8 mouse cellular contexts compared by ENCODE assay signal in the genomic region with DNA sequence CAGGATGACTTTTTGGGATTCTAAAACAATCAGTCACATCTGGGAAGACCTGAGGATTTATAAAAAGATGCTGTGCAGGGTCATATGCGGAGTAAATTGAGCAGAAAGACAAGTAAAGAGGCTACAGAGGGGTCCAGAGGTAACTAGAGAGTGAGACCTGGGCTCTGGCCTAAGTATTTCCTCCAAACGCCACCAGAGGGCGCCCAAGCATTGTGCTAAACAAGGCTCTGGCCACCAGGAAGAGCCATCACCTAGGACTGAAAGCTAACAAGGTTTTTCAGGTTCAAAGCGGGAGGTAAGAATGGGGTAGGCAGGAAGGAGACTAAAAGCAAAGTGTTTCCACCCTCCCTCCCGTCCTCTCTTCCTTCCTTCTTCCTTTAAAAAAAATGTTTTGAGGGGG. TPM values are rescaled to one million over a fixed set of nuclear protein-coding genes. Genes with fewer than 3 reads are reported as not detected.
A peak's percentile ranks its signal among the peaks of the same experiment; 100 is the strongest.
DNase-seq lines count a peak whose midpoint lies in the region.

No protein-coding gene starts in this region.

- peak; percentile 19 for DNase-seq in MEL-GATA-1-ER (ENCODE audit: extremely low read depth, low read depth)
- DNase-seq in c-Kit-positive CD71-negative TER-119-negative erythroid progenitor cells, embryonic 14.5 days (ENCODE audit: low read depth), result peak; percentile 73
- DNase-seq in forebrain, embryonic 10.5 days (ENCODE audit: extremely low spot score, low spot score), result peak; percentile 82
- DNase-seq in heart, postnatal 36 days, result peak; percentile 79 to 86
- DNase-seq in kidney, postnatal 4 days, result peak; percentile 90
- DNase-seq in lung, postnatal 25 days (ENCODE audit: low spot score), result peak; percentile 78
- peak; percentile 81 for DNase-seq in retina, postnatal 1 day
- peak; percentile 59 to 66 for DNase-seq in urinary bladder, adult 18-20 months (ENCODE audit: low spot score in 2 of 2)

- H3K36me3 ChIP-seq in forebrain, embryonic 10.5 days (replicated peaks), result no peaks in the 10 kb centered on the region

- no peak overlapping the region for H3K27ac ChIP-seq in forebrain, embryonic 10.5 days

- H3K27me3 ChIP-seq in forebrain, embryonic 10.5 days (ENCODE audit: poor library complexity, severe bottlenecking), result no peaks in the 10 kb centered on the region

- intact Hi-C loops in heart, postnatal 36 days (cut with DNase I), result loop anchor here (1.0 kb wide), 3 partner anchors 43 to 97 kb away; no protein-coding TSS in a partner anchor

- no peaks in the 10 kb centered on the region for H3K9me3 ChIP-seq in forebrain, embryonic 10.5 days

- WGBS in forebrain, embryonic 10.5 days, result 4% methylated on average over 5 of the region's 5 CpGs

- peaks cover 10% of the 10 kb centered on the region; the same call in 1 of the 2 replicates for H3K4me1 ChIP-seq in forebrain, embryonic 10.5 days

- no peak overlapping the region for H3K4me3 ChIP-seq in forebrain, embryonic 10.5 days

RNA-seq across cellular contexts. Expression of a gene that starts 42.1 kb away (rescaled TPM):
- polyA plus RNA-seq in forebrain, embryonic 10.5 days (2016; fragmentation: Nextera tagmentation; extraction: Ambion mirVana), result 3.2 and 3.5 TPM in 2 replicates
- 10 to 100 TPM; 16.7 to 20.1 TPM for total RNA-seq in heart, postnatal 36 days (2021)

Comparison
In these comparisons a context has a peak if more than half of its experiments do, and no peak if none do; other contexts are left out.
1. DNase-seq: peak in every context shown above with its lines; median percentile 90 in kidney, postnatal 4 days; 82 in heart, postnatal 36 days; 82 in forebrain, embryonic 10.5 days; 81 in retina, postnatal 1 day; 78 in lung, postnatal 25 days; 73 in c-Kit-positive CD71-negative TER-119-negative erythroid progenitor cells, embryonic 14.5 days; 62 in urinary bladder, adult 18-20 months; 19 in MEL-GATA-1-ER.